Mouse (Mus musculus) R1 (cell line): Measurements from ENCODE around the gene Gnas.

Experiments
- DNase-seq: peaks from one replicate; pipeline ENCODE4 v3.0.0-alpha.2; 2018; ENCODE audit warnings: low read depth, low spot score

Gene Gnas

DNA sequence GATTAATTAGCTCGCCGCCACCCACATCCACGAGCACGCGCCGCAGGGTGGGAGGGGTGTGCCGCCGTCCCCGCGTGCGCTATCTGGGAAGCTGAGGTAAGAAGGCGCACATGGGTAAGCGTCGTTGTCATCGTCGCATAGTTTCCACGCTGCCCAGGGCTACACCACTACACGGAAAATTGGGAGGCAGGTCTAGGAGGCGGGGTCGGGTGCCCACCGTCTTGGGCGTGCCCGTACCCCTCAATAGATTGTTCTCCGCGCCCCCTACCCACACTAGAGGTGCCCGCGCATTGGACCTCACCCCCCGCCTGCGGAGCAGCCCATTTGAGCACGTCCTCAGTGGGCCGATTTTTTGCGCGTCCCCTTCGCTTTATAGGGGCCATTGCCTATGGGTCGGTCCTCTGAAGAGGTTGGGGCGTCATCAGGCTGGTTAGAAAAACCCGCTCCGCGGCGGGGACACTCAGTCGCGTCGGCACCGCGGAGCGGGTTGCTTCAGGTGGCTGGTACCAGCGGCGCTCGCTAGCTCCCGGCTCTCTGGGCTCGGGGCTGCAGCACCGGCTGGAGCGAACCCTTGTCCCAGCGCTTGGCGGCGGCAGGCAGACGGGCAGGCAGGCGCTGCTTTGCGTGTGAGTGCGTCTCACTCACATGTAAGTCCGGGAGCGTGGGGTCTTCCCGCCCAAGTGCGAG is 43.3 kb downstream of the Gnas start:
- DNase-seq, result peak; percentile 74

DNA sequence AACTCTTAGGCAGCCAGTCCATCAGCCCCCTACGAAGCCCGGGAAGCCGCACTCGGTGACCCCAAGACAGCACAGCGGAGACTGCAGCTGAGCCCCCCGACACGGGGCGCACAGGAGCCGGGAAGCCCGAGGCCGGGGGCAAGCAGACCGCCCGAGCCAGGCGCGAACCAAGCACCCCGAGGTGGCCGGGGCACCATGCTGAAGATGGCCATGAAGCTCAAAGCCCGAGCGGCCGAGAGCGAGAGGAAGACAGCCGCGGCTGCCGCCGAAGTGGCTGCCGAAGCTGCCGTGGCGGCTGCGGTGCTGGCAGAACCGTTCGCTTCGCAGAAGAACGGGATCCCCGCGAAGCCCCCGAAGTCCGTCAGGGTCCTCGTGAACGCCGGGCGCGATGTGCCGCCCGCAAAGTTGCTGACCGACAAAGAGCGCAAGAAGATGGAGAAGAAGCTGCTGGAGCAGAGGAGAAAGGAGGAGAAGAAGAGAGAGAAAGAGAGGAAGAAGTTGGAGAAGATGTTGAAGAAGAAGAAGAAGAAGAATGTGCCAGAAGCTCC is 44.3 kb downstream of the Gnas start:
- no peak for DNase-seq

- DNase-seq, result peak; percentile 70
Measured at GRCm38 (mm10) chr2:174328926-174329662, 45.0 kb downstream of the Gnas start.

DNA sequence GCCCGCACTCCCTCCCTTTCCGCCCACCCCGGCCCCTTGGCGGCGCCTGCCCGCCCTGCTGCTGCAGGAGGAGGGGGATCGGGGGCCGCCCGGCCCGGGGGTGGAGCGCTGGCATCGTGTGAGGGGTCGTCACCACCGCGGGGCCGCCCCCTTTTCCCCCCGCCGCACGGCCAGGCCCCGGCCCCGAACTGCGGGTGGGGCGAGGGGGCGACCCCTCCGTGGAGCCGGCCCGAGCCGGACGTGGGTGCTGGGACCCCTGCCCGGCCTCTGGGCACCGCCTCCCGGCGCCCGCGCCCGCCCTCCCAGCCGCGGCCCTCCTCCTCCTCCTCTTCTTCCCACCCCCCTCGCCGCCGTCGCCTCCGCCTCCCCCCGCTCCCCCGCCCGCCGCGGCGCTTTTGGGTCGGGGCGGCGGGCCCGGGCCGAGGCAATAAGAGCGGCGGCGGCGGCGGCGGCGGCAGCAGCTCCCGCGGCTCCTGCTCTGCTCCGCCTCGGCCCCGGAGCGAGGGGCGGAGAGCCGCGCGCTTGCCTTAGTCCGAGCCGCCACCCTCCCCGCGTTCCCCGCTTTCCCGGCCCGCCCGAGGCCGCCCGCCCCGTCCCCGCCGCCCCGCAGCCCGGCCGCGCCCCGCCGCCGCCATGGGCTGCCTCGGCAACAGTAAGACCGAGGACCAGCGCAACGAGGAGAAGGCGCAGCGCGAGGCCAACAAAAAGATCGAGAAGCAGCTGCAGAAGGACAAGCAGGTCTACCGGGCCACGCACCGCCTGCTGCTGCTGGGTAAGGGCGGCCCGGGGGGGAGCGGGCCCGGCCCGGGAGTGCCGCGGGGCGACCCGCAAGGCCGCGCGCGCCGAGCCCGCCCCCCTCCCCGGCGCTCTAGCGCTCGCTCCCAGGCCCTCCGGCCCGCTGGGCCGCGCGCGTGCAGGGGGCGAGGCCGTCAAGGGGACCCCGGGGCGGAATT is 45.8 kb downstream of the Gnas start:
- DNase-seq, result peak; percentile 54

- DNase-seq, result peak; percentile 70
Measured at GRCm38 (mm10) chr2:174330616-174331191, 46.6 kb downstream of the Gnas start.

GRCm38 (mm10) chr2:174331282-174332030 is 47.3 kb downstream of the Gnas start:
- DNase-seq, result no peak

- no peak for DNase-seq
Measured at GRCm38 (mm10) chr2:174333239-174333890, 49.2 kb downstream of the Gnas start.

DNA sequence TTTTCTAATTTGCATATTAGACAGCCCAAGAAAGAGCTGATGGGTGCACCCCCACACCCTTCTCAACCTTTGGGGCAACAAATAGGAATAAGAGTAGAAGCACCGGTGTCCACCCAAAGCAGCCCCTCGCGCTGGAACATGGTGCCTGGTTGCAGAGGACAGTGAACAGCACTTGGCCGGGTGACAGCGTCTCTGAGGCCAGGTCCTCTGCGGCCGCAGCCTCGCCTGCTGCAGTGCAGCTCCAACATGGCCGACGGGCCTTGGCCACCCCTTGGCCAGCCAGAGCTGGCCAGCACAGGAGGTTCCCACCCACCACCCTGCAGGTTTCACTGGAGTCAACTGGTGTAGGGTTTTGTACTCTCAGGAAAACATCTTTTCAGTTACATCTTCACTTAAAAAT is 50.3 kb downstream of the Gnas start:
- DNase-seq, result no peak

DNA sequence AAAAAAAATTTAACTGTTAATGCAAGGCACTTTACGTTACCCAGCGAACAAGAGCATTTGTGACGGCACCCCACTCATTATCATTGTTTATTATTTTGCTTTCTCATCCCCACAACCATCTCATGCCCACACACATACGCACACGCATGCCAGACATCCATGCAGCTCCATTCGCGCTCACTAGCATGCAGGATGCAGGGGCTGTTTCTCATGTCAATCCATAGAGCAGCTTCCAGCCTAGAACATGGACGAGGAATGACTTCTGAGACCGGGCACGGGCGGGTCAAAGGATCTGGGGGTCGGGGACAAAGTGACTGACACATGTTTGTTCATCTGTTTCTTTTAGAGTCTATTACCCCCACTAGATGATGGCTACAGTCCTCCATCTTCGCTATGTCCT is 53.2 kb downstream of the Gnas start:
- no peak for DNase-seq

DNA sequence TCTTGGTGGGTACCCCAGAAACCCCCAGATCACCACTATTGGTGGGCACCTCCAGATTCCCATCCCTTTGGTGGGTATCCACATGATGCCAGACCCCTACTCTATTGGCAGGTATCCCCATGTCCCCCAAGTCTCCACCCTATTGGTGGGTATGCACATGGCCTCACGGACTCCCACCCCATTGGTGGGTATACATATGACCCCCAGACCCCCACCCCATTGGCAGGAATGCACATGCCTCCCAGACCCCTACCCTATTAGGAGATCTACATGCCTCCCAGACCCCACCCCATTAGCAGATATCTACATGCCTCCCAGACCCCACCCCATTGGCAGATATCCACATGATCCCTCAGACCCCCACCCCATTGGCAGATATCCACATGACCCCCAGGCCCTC is 55.6 kb downstream of the Gnas start:
- DNase-seq, result no peak

- DNase-seq, result no peak
Measured at GRCm38 (mm10) chr2:174340229-174340892, 56.2 kb downstream of the Gnas start.

GRCm38 (mm10) chr2:174340893-174341580 is 56.9 kb downstream of the Gnas start:
- DNase-seq, result no peak

GRCm38 (mm10) chr2:174342793-174343400 is 58.8 kb downstream of the Gnas start:
- no peak for DNase-seq

GRCm38 (mm10) chr2:174343566-174343965 is 59.4 kb downstream of the Gnas start:
- no peak for DNase-seq

- peak; percentile 78 for DNase-seq
Measured at GRCm38 (mm10) chr2:174344003-174344655, 60.0 kb downstream of the Gnas start.

GRCm38 (mm10) chr2:174344996-174345395 is 60.9 kb downstream of the Gnas start:
- no peak for DNase-seq

- no peak for DNase-seq
Measured at GRCm38 (mm10) chr2:174346612-174346998, 62.5 kb downstream of the Gnas start, which contains the start of gene Gm20721. Gene Gm20721, minus strand, starts transcription at chr2:174346712.
